Mouse (Mus musculus) left cerebral cortex, adult 18-20 months (tissue): Measurements from ENCODE around the gene Dop1b. TPM values are rescaled to one million over a fixed set of nuclear protein-coding genes. Genes with fewer than 3 reads are reported as not detected.
"Not testable (repeated sequence)": the region's sequence is repeated elsewhere in the genome, so short reads cannot be mapped to it uniquely, and the experiment has no call there.

Experiments
- DNase-seq, 2 experiments: peaks; one replicate each; pipeline ENCODE4 v3.0.0; 2021 to 2022; ENCODE audit warnings: low spot score in 2 of 2, mixed read lengths in 1 of 2
- total RNA-seq, 2 experiments: library from RNA; stranded (reverse); gene quantifications; 2 replicates each; pipeline ENCODE4 v1.2.3; 2021

Gene Dop1b
- total RNA-seq, 2 experiments from 2014 or later = 86.3 to 90.5 TPM

DNA sequence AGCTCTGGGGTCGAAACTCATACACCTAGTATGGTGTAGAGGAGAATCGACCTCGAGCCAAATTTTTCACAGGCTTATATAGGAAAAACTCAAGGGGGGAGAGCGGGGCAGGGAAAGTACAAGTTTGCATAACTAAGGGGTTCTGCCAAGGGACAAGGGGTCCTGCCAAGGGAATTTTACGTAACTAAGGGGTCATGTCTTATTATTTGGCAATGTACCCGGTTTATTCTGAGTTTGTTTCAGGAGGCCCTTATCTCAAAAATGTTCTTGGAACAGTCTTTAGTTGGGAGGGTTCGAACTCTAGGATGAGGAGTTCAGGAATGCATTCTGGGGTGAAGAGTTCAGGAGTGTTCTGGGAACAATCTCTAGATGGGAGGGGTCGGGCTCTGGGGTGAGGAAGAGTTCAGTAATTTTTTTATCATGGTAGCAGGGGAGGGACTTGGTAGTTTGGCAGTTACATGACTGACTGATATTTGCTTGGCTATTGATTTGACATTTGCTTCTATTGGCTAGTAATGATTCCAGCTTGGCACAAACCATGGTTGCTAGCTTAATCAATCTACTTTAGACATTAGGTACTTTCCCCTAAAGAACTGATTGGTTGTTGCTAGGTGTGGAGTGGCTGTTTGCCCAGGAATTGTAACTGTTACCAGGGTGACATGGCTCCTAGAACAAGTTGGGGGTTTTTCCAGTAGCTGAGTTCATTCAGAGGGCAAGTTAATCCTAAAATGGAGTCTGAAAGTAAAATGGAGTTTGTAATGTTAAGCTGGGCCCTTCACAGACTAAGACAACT, 110.9 kb downstream of the Dop1b start:
- not testable (repeated sequence) for DNase-seq

- no peak for DNase-seq
These were observed 113.1 kb downstream of the Dop1b start for GRCm38 (mm10) chr16:93824799-93825198.

- no peak for DNase-seq
These were observed 113.8 kb downstream of the Dop1b start for GRCm38 (mm10) chr16:93825463-93825862.

- no peak for DNase-seq
These were observed 114.3 kb downstream of the Dop1b start for GRCm38 (mm10) chr16:93826054-93826453.

GRCm38 (mm10) chr16:93826478-93826877, 114.8 kb downstream of the Dop1b start:
- DNase-seq = not testable (repeated sequence)

- DNase-seq = peak in 1 of 2 experiments; percentile 37
These were observed 115.2 kb downstream of the Dop1b start for GRCm38 (mm10) chr16:93826909-93827308.

DNA sequence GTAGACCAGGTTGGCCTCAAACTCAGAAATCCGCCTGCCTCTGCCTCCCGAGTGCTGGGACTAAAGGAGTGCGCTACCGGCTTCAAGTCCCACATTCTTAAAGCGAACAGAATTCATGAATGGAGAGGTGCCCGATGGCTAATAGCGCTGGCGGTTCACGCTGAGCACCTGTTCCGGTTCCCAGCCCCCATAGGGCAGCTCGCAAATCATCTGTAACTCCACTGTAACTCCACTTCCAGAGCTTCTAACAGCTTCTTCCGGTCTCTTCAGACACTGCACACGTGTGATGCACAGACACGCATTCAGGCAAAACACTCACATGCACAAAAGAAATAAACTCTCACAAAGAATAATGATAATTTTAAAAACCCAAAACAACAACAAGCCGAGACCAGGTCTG, 117.8 kb downstream of the Dop1b start:
- DNase-seq = no peak

DNA sequence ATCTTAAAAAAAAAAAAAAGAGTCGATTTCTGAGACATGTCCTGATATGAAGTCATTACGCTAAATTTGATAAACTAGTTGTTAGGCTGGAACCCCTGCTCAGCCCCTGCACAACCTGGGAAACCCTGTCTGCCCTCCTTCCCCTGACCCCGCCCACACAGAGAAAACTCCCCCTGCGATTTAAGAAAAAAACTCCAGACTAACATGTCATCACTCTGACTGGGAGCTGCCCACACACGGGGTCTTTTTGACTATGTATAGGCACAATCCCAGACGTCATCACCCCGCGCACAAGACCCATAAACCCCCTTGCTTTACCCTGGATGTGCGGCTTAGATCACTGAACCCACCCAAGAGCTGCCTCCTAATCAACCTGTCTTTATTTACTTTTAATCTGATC, 118.4 kb downstream of the Dop1b start:
- no peak for DNase-seq

GRCm38 (mm10) chr16:93830916-93831315, 119.2 kb downstream of the Dop1b start:
- DNase-seq = no peak

- DNase-seq = peak; percentile 99
These were observed 120.1 kb downstream of the Dop1b start, which contains the start of gene Morc3 for GRCm38 (mm10) chr16:93831627-93832395. Morc3 (plus strand) TSS chr16:93832121.

GRCm38 (mm10) chr16:93832451-93833276, 121.0 kb downstream of the Dop1b start:
- DNase-seq = peak in 1 of 2 experiments; percentile 17

- no peak for DNase-seq
These were observed 121.8 kb downstream of the Dop1b start for GRCm38 (mm10) chr16:93833551-93833950.

GRCm38 (mm10) chr16:93834076-93834475, 122.4 kb downstream of the Dop1b start:
- no peak for DNase-seq

DNA sequence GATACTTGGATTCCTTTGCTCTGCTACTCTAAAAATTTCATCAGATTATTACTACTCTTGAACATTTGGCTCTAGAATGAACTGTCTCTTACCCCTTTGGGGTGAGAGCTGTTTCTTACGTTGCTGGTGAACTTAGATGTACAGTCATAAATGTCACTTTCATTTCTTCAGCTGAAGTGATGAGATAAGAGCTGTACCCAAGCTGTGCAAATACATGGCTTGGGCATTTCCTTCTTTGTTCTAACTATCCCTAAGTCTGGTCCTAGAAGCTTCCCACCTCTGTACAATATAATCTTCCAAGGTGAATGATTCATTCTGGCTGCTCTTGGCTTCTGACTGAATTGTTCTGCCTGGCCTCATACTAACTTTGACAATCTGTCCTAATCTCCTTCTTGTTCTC, 127.3 kb downstream of the Dop1b start:
- no peak for DNase-seq

GRCm38 (mm10) chr16:93850527-93850926, 138.8 kb downstream of the Dop1b start:
- no peak for DNase-seq

GRCm38 (mm10) chr16:93859967-93860366, 148.3 kb downstream of the Dop1b start:
- DNase-seq = no peak

Other genes with a start within 250 kb of the Dop1b start
- gene Setd4, start 107.8 kb upstream of the Dop1b start, total RNA-seq = 10 to 100 TPM in 1 of 2 experiments, 1 to 10 TPM in 1; 10.0 to 11.5 TPM
- 10 to 100 TPM; 67.9 to 74.3 TPM for gene Cbr1, start 106.1 kb upstream of the Dop1b start, total RNA-seq
- gene Gm5678, start 83.8 kb upstream of the Dop1b start, total RNA-seq = 1 to 10 TPM; 3.3 to 5.0 TPM
- gene Cbr3, start 28.7 kb upstream of the Dop1b start, total RNA-seq = 10 to 100 TPM; 21.2 to 21.8 TPM
- gene Morc3, start 120.2 kb downstream of the Dop1b start, total RNA-seq = 10 to 100 TPM; 32.9 to 38.7 TPM
- under 1 TPM; 0.37 to 0.63 TPM for gene Chaf1b, start 172.0 kb downstream of the Dop1b start, total RNA-seq